Mouse (Mus musculus) A20 (cell line): ENCODE results near the gene Trpv5.

Experiments
- DNase-seq: peaks from one replicate; pipeline ENCODE4 v3.0.0-alpha.2; 2011; ENCODE audit warnings: low read depth, low spot score

The Trpv5 gene

GRCm38 (mm10) chr6:41641173-41641866 is 39.2 kb downstream of the Trpv5 start:
- DNase-seq, result no peak

GRCm38 (mm10) chr6:41640449-41640848 is 40.1 kb downstream of the Trpv5 start:
- no peak for DNase-seq

- no peak for DNase-seq
These were observed 42.6 kb downstream of the Trpv5 start for GRCm38 (mm10) chr6:41637927-41638506.

GRCm38 (mm10) chr6:41637393-41637792 is 43.2 kb downstream of the Trpv5 start:
- DNase-seq, result no peak

GRCm38 (mm10) chr6:41636178-41636577 is 44.4 kb downstream of the Trpv5 start, which contains the start of gene Trpv6:
Gene Trpv6, minus strand, starts transcription at chr6:41636405.
- DNase-seq, result no peak

GRCm38 (mm10) chr6:41635211-41635610 is 45.4 kb downstream of the Trpv5 start:
- no peak for DNase-seq

GRCm38 (mm10) chr6:41631549-41631948 is 49.0 kb downstream of the Trpv5 start:
- no peak for DNase-seq

- DNase-seq, result no peak
These were observed 49.8 kb downstream of the Trpv5 start for GRCm38 (mm10) chr6:41630791-41631190.

GRCm38 (mm10) chr6:41628180-41628579 is 52.4 kb downstream of the Trpv5 start:
- DNase-seq, result no peak

- DNase-seq, result no peak
These were observed 57.9 kb downstream of the Trpv5 start for GRCm38 (mm10) chr6:41622661-41623060.

- no peak for DNase-seq
These were observed 59.2 kb downstream of the Trpv5 start for GRCm38 (mm10) chr6:41621241-41621990.

- DNase-seq, result no peak
These were observed 60.3 kb downstream of the Trpv5 start for GRCm38 (mm10) chr6:41620173-41620798.

GRCm38 (mm10) chr6:41607637-41608036 is 72.9 kb downstream of the Trpv5 start:
- no peak for DNase-seq

GRCm38 (mm10) chr6:41606214-41606613 is 74.4 kb downstream of the Trpv5 start:
- DNase-seq, result no peak

- DNase-seq, result no peak
These were observed 74.8 kb downstream of the Trpv5 start for GRCm38 (mm10) chr6:41605794-41606104.

GRCm38 (mm10) chr6:41605061-41605793 is 75.3 kb downstream of the Trpv5 start, which contains the start of gene Ephb6:
Gene Ephb6, plus strand, starts transcription at chr6:41605482.
- DNase-seq, result no peak

- no peak for DNase-seq
These were observed 76.0 kb downstream of the Trpv5 start for GRCm38 (mm10) chr6:41604401-41605050.
